8 mouse cellular contexts compared by ENCODE assay signal in genomic region chr7:109576321-109577314, GRCm38 (mm10). TPM values are rescaled to one million over a fixed set of nuclear protein-coding genes. Genes with fewer than 3 reads are reported as not detected.
DNase-seq lines count a peak whose midpoint lies in the region; ATAC-seq and TF ChIP-seq lines count a peak whose summit lies in the region.

No protein-coding gene starts in this region.

- no peaks in the 10 kb centered on the region for H3K9me3 ChIP-seq in hindbrain, embryonic 12.5 days (replicated peaks)

- no peak for ATAC-seq in hindbrain, embryonic 12.5 days (ENCODE audit: low FRiP score)

- H3K27ac ChIP-seq in heart, adult 2 months = peak overlapping the region; percentile 73
- peak overlapping the region; percentile 44; the same call in 1 of the 2 replicates for H3K27ac ChIP-seq in testis, adult 2 months (ENCODE audit: control insufficient read depth, insufficient read depth, low read depth, low read length)
- H3K27ac ChIP-seq in hindbrain, embryonic 12.5 days = 0 out of 2 replicates have a peak overlapping the region, but pooled peaks have one; percentile 12

- peaks cover 25% of the 10 kb centered on the region for H3K4me1 ChIP-seq in heart, adult 2 months (ENCODE audit: control insufficient read depth, insufficient read depth, low read length)
- peaks cover 4% of the 10 kb centered on the region; the same call in 1 of the 2 replicates for H3K4me1 ChIP-seq in testis, adult 2 months (ENCODE audit: control insufficient read depth, insufficient read depth, low read length)
- H3K4me1 ChIP-seq in hindbrain, embryonic 12.5 days = peaks cover 31% of the 10 kb centered on the region

- H3K4me3 ChIP-seq in heart, adult 2 months = 0 out of 2 replicates have a peak overlapping the region, but pooled peaks have one; percentile 5
- no peak overlapping the region for H3K4me3 ChIP-seq in testis, adult 2 months (ENCODE audit: control insufficient read depth, low read depth, low read length)
- H3K4me3 ChIP-seq in hindbrain, embryonic 12.5 days = no peak overlapping the region

- H3K27me3 ChIP-seq in heart, adult 2 months (ENCODE audit: control insufficient read depth, insufficient read depth, low read length) = no peaks in the 10 kb centered on the region
- no peaks in the 10 kb centered on the region for H3K27me3 ChIP-seq in testis, adult 2 months (ENCODE audit: control insufficient read depth, insufficient read depth, low read length)
- H3K27me3 ChIP-seq in hindbrain, embryonic 12.5 days = no peaks in the 10 kb centered on the region

- WGBS in heart, adult 2 months = 25% methylated on average over 11 of the region's 11 CpGs
- WGBS in hindbrain, embryonic 12.5 days = 56% methylated on average over 11 of the region's 11 CpGs

- H3K79me2 ChIP-seq in heart, adult 2 months (replicated peaks; ENCODE audit: control insufficient read depth, insufficient read depth, low read length) = peaks cover 1% of the 10 kb centered on the region; the same call in 1 of the 2 replicates

- no peak for TF ChIP-seq CTCF in heart, adult 2 months (IDR thresholded peaks at IDR 0.05)
- TF ChIP-seq CTCF in testis, adult 2 months (IDR thresholded peaks at IDR 0.05; ENCODE audit: control insufficient read depth, insufficient read depth, insufficient replicate concordance, low read depth, low read length) = no peak

- no peak for TF ChIP-seq POLR2A in heart, adult 2 months (IDR thresholded peaks at IDR 0.05; ENCODE audit: insufficient read depth, low read depth, low read length)
- no peak for TF ChIP-seq POLR2A in testis, adult 2 months (IDR thresholded peaks at IDR 0.05; ENCODE audit: control insufficient read depth, low read depth, low read length)

- TF ChIP-seq EP300 in heart, adult 2 months (IDR thresholded peaks at IDR 0.05; ENCODE audit: insufficient read depth, low read depth, low read length) = peak; percentile 62

- H3K4me2 ChIP-seq in hindbrain, embryonic 12.5 days (replicated peaks) = no peak overlapping the region

- DNase-seq in heart, adult 2 months = peak in 1 of 2 experiments; percentile 56
- DNase-seq in heart, adult 8-10 months (ENCODE audit: low spot score) = no peak
- DNase-seq in testis, postnatal 14 days (ENCODE audit: low spot score) = no peak
- peak; percentile 29 for DNase-seq in retina, postnatal 1 day
- DNase-seq in thymus, adult 18-20 months = no peak
- DNase-seq in cerebellum, adult 11 months = no peak

- H3K9ac ChIP-seq in heart, adult 2 months (ENCODE audit: low read depth, low read length) = peak overlapping the region; percentile 22; the same call in 1 of the 2 replicates
- no peak overlapping the region for H3K9ac ChIP-seq in hindbrain, embryonic 12.5 days

- intact Hi-C loops in heart, adult 2 months (cut with DNase I) = loop anchor here (5.0 kb wide), 1 partner anchor 36 kb away; no protein-coding TSS in a partner anchor

- peaks cover 38% of the 10 kb centered on the region for H3K36me3 ChIP-seq in heart, adult 2 months (ENCODE audit: control insufficient read depth, insufficient read depth, low read length)
- no peaks in the 10 kb centered on the region for H3K36me3 ChIP-seq in testis, adult 2 months (ENCODE audit: control insufficient read depth, insufficient read depth, low read length)
- no peaks in the 10 kb centered on the region for H3K36me3 ChIP-seq in hindbrain, embryonic 12.5 days

RNA-seq across cellular contexts. Expression of gene Rpl27a, which starts 57.7 kb away (rescaled TPM):
- total RNA-seq in heart, adult 2 months (2021) = 100 to 1,000 TPM; 102 to 105 TPM
- 136 and 167 TPM in 2 replicates for polyA plus RNA-seq in heart, adult 2 months (2012; rRNA removed)
- total RNA-seq in heart, adult 8-10 months (2022) = 100 to 1,000 TPM in 2 of 4 experiments, 10 to 100 TPM in 2; 82.2 to 125 (median 99.4) TPM
- polyA plus RNA-seq in testis, adult 2 months (2012; rRNA removed) = 185 and 223 TPM in 2 replicates
- polyA plus RNA-seq in hindbrain, embryonic 12.5 days (2016; fragmentation: Nextera tagmentation; extraction: Ambion mirVana) = 86.2 and 98.4 TPM in 2 replicates

Comparison
In these comparisons a context has a peak if more than half of its experiments do, and no peak if none do; other contexts are left out.
1. H3K27ac ChIP-seq: peak in every context shown above with its lines; median percentile 73 in heart, adult 2 months; 44 in testis, adult 2 months; 12 in hindbrain, embryonic 12.5 days.